Mouse (Mus musculus): Measurements from ENCODE around the gene Hebp2. TPM values are rescaled to one million over a fixed set of nuclear protein-coding genes. Genes with fewer than 3 reads are reported as not detected.

Gene Hebp2
- total and polyA plus RNA-seq, 3 experiments = 0.08 TPM; not detected in 2

GRCm38 (mm10) chr10:18489936-18490335 is 55.9 kb downstream of the Hebp2 start:
- dilution Hi-C loops (cut with MboI; ENCODE audit: extremely low pct_ligation_motif_present, extremely low pct_unique_long_range_greater_than_20kb, low sequenced_read_pairs) = no loop called here
- in situ Hi-C loops (cut with MboI; ENCODE audit: low pct_ligation_motif_present, low pct_unique_long_range_greater_than_20kb, low sequenced_read_pairs) = no loop called here

More at GRCm38 (mm10) chr10:18489936-18490335, 55.9 kb downstream of the Hebp2 start:
- TF ChIP-seq MXI1 (IDR thresholded peaks at IDR 0.05; ENCODE audit: low read depth, low read length) (no peak), ZNF384 (IDR thresholded peaks at IDR 0.05; ENCODE audit: low read depth, low read length) (no peak), SIN3A (IDR thresholded peaks at IDR 0.05; ENCODE audit: low read length) (no peak), GABPA (IDR thresholded peaks at IDR 0.05; ENCODE audit: insufficient replicate concordance, low read depth, low read length) (no peak), CTCF (conservative IDR thresholded peaks at IDR 0.05 in 1 of 2, IDR thresholded peaks at IDR 0.05 in 1 of 2; ENCODE audit: low read depth in 2 of 2, low read length in 2 of 2) (no peak), UBTF (IDR thresholded peaks at IDR 0.05; ENCODE audit: low read depth, low read length) (no peak), USF1 (IDR thresholded peaks at IDR 0.05; ENCODE audit: low read depth, low read length) (no peak), NRF1 (IDR thresholded peaks at IDR 0.05; ENCODE audit: low read depth, low read length) (no peak), MYC (IDR thresholded peaks at IDR 0.05; ENCODE audit: low read depth, low read length) (no peak), MAFK (IDR thresholded peaks at IDR 0.05; ENCODE audit: insufficient replicate concordance, low read length) (no peak), ZC3H11A (IDR thresholded peaks at IDR 0.05; ENCODE audit: low read depth, low read length) (no peak), ETS1 (conservative IDR thresholded peaks at IDR 0.05; ENCODE audit: low read depth, low read length) (no peak), MAX (IDR thresholded peaks at IDR 0.05; ENCODE audit: low read length) (no peak), ZMIZ1 (IDR thresholded peaks at IDR 0.05; ENCODE audit: low read depth, low read length) (no peak), HCFC1 (IDR thresholded peaks at IDR 0.05; ENCODE audit: low read depth, low read length) (no peak), KAT2A (IDR thresholded peaks at IDR 0.05; ENCODE audit: insufficient replicate concordance, low read length) (no peak), BHLHE40 (IDR thresholded peaks at IDR 0.05; ENCODE audit: low read depth, low read length) (no peak), ELF1 (IDR thresholded peaks at IDR 0.05; ENCODE audit: low read depth, low read length) (no peak), IRF4 (IDR thresholded peaks at IDR 0.05; ENCODE audit: low read depth, low read length) (no peak), RCOR1 (conservative IDR thresholded peaks at IDR 0.05; ENCODE audit: low read depth, low read length) (no peak)
- no peak overlapping the region for H3K27ac ChIP-seq (ENCODE audit: insufficient read depth, low read depth)
- H3K79me2 ChIP-seq (replicated peaks; ENCODE audit: control insufficient read depth, extremely low read depth, insufficient read depth, poor library complexity, severe bottlenecking) = no peaks in the 10 kb centered on the region
- no peak overlapping the region for H3K9ac ChIP-seq (ENCODE audit: insufficient read depth, low read depth)
- H3K36me3 ChIP-seq (replicated peaks in 1 of 2; ENCODE audit: control insufficient read depth in 1 of 2, insufficient read depth in 1 of 2, low read length in 1 of 2) = no peaks in the 10 kb centered on the region
- H3K4me1 ChIP-seq (ENCODE audit: control insufficient read depth in 1 of 2, insufficient read depth in 2 of 2) = peaks cover 0 to 2% of the 10 kb centered on the region in 2 experiments; a peak in 1 of 4 replicates
- no peak overlapping the region for H3K4me2 ChIP-seq (ENCODE audit: insufficient read depth, low read depth, poor library complexity, severe bottlenecking)
- no peak for DNase-seq (ENCODE audit: extremely low read depth)
- no peaks in the 10 kb centered on the region for H3K9me3 ChIP-seq (replicated peaks; ENCODE audit: low read length)
- H3K4me3 ChIP-seq (replicated peaks in 1 of 3; ENCODE audit: low read depth in 2 of 3, low read length in 2 of 3, poor library complexity in 1 of 3) = no peak overlapping the region
- H3K27me3 ChIP-seq (replicated peaks) = no peaks in the 10 kb centered on the region

Other genes with a start within 250 kb of the Hebp2 start
- 0.13 TPM in 2 replicates for gene Nhsl1, start 227.1 kb downstream of the Hebp2 start, total RNA-seq (2012; rRNA removed)
- gene Nhsl1, start 227.1 kb downstream of the Hebp2 start, total RNA-seq (2014; rRNA removed) = 0.05 and 0.15 TPM in 2 replicates
- gene Nhsl1, start 227.1 kb downstream of the Hebp2 start, polyA plus RNA-seq (2012; ENCODE audit: insufficient read length, low read depth) = 0.19 and 0.33 TPM in 2 replicates
- 6.4 and 11.0 TPM in 2 replicates for gene Arfgef3, start 197.9 kb upstream of the Hebp2 start, total RNA-seq (2012; rRNA removed)
- 0.28 and 0.36 TPM in 2 replicates for gene Arfgef3, start 197.9 kb upstream of the Hebp2 start, total RNA-seq (2014; rRNA removed)
- 0.49 and 0.50 TPM in 2 replicates for gene Arfgef3, start 197.9 kb upstream of the Hebp2 start, polyA plus RNA-seq (2012; ENCODE audit: insufficient read length, low read depth)
- not detected in 2 replicates for gene Gm4922, start 240.7 kb upstream of the Hebp2 start, total RNA-seq (2012; rRNA removed)
- gene Gm4922, start 240.7 kb upstream of the Hebp2 start, total RNA-seq (2014; rRNA removed) = not detected in 2 replicates
- gene Gm4922, start 240.7 kb upstream of the Hebp2 start, polyA plus RNA-seq (2012; ENCODE audit: insufficient read length, low read depth) = not detected in 2 replicates